Mouse (Mus musculus) MN1 (cell line): ENCODE data around the gene Ralgds.

Experiments
- DNase-seq: peaks from one replicate; pipeline ENCODE4 v3.0.0-alpha.2; 2016; ENCODE audit warnings: low spot score

The Ralgds gene

GRCm38 (mm10) chr2:28533901-28534435 is 21.0 kb downstream of the Ralgds start:
- no peak for DNase-seq

- DNase-seq = peak; percentile 91
Observed at GRCm38 (mm10) chr2:28534436-28535262, 21.7 kb downstream of the Ralgds start.

- DNase-seq = no peak
Observed at GRCm38 (mm10) chr2:28535263-28535540, 22.3 kb downstream of the Ralgds start.

- peak; percentile 45 for DNase-seq
Observed at GRCm38 (mm10) chr2:28535650-28536049, 22.7 kb downstream of the Ralgds start.

- no peak for DNase-seq
Observed at GRCm38 (mm10) chr2:28536166-28536565, 23.2 kb downstream of the Ralgds start.

- no peak for DNase-seq
Observed at GRCm38 (mm10) chr2:28536766-28537633, 24.1 kb downstream of the Ralgds start.

- no peak for DNase-seq
Observed at GRCm38 (mm10) chr2:28537634-28537920, 24.7 kb downstream of the Ralgds start.

GRCm38 (mm10) chr2:28537995-28538816 is 25.3 kb downstream of the Ralgds start:
- peak; percentile 42 for DNase-seq

- peak; percentile 53 for DNase-seq
Observed at GRCm38 (mm10) chr2:28538817-28539128, 25.8 kb downstream of the Ralgds start.

GRCm38 (mm10) chr2:28539206-28539605 is 26.3 kb downstream of the Ralgds start:
- DNase-seq = peak; percentile 60

GRCm38 (mm10) chr2:28539949-28540348 is 27.0 kb downstream of the Ralgds start:
- DNase-seq = no peak

- no peak for DNase-seq
Observed at GRCm38 (mm10) chr2:28540587-28541227, 27.8 kb downstream of the Ralgds start.

GRCm38 (mm10) chr2:28543894-28544293 is 31.0 kb downstream of the Ralgds start:
- peak; percentile 68 for DNase-seq

- peak; percentile 63 for DNase-seq
Observed at GRCm38 (mm10) chr2:28545976-28546375, 33.1 kb downstream of the Ralgds start.

- no peak for DNase-seq
Observed at GRCm38 (mm10) chr2:28546560-28546959, 33.6 kb downstream of the Ralgds start.

GRCm38 (mm10) chr2:28547237-28548172 is 34.6 kb downstream of the Ralgds start:
- peak; percentile 78 for DNase-seq

GRCm38 (mm10) chr2:28549157-28549556 is 36.2 kb downstream of the Ralgds start:
- DNase-seq = no peak

- DNase-seq = no peak
Observed at GRCm38 (mm10) chr2:28552301-28552700, 39.4 kb downstream of the Ralgds start.

GRCm38 (mm10) chr2:28557452-28557851 is 44.5 kb downstream of the Ralgds start:
- no peak for DNase-seq

GRCm38 (mm10) chr2:28563303-28563702 is 50.4 kb downstream of the Ralgds start, which contains the start of gene Cel:
Cel (minus strand) TSS chr2:28563403.
- DNase-seq = no peak

GRCm38 (mm10) chr2:28563830-28564229 is 50.9 kb downstream of the Ralgds start:
- no peak for DNase-seq
